Mouse (Mus musculus) olfactory bulb, adult 2 months (tissue): ENCODE results near the gene Gm32717. TPM values are rescaled to one million over a fixed set of nuclear protein-coding genes. Genes with fewer than 3 reads are reported as not detected.
"Not testable (repeated sequence)": the region's sequence is repeated elsewhere in the genome, so short reads cannot be mapped to it uniquely, and the experiment has no call there.

ENCODE experiments used
- H3K27ac ChIP-seq: fragments of 200-500 bp; 2 replicates; pipeline ENCODE4 v1.5.1; 2012; ENCODE audit warnings: low read depth, low read length; ENCODE audit not compliant: insufficient read depth
- H3K4me1 ChIP-seq: fragments of 200-500 bp; 2 replicates; pipeline ENCODE4 v1.6.1; 2012; ENCODE audit warnings: low read length; ENCODE audit not compliant: control insufficient read depth, insufficient read depth
- H3K4me3 ChIP-seq: fragments of 200-500 bp; 2 replicates; pipeline ENCODE4 v1.5.1; 2012; ENCODE audit warnings: mild to moderate bottlenecking, low read depth, low read length, moderate library complexity; ENCODE audit not compliant: insufficient read depth
- CTCF ChIP-seq: fragments of 200-500 bp; IDR thresholded peaks from 2 replicates; pipeline ENCODE4 v1.5.1; 2012; ENCODE audit warnings: low read depth, mild to moderate bottlenecking, low read length, moderate library complexity; ENCODE audit not compliant: insufficient read depth
- POLR2A ChIP-seq: fragments of 200-500 bp; IDR thresholded peaks from 2 replicates; pipeline ENCODE4 v1.6.1; 2012; ENCODE audit warnings: mild to moderate bottlenecking, low read depth, low read length, moderate library complexity; ENCODE audit not compliant: insufficient read depth
- WGBS: fragments of 180-500 bp; shearing (Covaris S2); methylation state at CpG from one replicate; pipeline ENCODE4 v1.1.7; 2018; 5-methylcytosine and 5-hydroxymethylcytosine counted together
- polyA plus RNA-seq: library from polyadenylated mRNA; stranded (reverse); fragments of >200 nt; gene quantifications from 2 replicates; pipeline ENCODE4 v1.2.4, GENCODE M21; 2012; ENCODE audit warnings: low replicate concordance; ENCODE audit not compliant: missing spikeins, insufficient read depth, insufficient read length

The Gm32717 gene
- polyA plus RNA-seq = not detected in 2 replicates

DNA sequence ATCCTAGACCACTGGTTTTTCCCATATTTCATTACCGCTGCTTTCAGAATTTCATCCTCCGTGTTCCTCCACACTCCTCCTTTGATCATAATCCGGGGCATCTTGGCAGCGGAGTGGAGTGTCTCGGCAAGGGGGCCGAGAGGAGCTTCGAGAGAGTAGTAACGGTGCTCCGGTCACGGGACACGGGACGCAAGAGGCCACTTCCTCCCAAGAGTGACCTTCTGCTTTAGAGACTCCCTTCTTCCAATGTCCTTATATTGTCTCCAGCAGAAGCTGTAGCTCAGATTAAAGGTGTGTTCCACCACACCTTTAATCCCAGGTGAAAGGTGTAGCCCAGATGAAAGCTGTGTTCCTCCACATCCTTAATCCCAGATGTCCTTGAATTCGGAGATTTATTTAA, at the start of gene Gm32717:
TSS of gene Gm32717 (minus strand) at position 101 of the 400 bp plus-strand sequence.
- not testable (repeated sequence) for H3K4me1 ChIP-seq, H3K27ac ChIP-seq, H3K4me3 ChIP-seq
- WGBS = no CpG with 5 or more reads among the region's 13 CpGs

DNA sequence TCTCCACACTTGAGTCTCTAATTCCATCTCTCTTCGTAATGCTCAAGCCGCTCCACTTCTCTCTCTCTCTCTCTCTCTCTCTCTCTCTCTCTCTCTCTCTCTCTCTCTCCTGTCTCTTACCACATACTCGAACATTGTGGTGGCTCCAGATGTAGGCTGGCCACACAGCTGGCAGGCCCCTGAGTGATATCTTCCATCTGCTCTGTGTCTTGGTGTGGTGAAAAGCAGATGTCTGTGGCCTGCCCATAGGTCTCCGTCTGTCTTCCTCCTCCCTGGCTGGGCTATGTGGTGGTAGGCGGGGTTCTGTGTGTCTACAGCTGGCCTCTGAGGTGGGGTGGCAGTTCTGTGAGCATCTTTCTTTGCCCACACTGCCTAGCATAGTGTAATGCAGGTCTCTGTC, 42.4 kb upstream of the Gm32717 start:
- H3K27ac ChIP-seq, H3K4me3 ChIP-seq, H3K4me1 ChIP-seq: not testable (repeated sequence)
- WGBS = 92% methylated on average over 3 of the region's 5 CpGs

DNA sequence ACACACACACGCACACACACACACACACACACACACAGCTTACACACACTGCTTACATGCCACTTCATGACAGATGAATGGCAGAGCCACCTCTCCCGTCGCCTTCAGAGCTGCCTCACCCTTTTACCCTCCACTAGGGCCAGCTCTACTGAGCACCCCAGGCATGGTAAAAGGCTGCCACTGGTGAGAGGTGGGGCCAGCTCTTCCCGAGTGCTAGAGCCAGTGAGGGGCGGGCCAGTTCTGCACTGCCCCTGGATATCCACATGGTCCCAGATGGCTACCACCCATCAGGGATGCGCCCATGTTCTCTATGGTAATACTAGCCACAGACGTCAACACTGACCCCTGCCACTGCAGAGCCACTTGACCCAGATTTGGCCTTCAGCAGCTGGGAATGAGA, 42.0 kb upstream of the Gm32717 start:
- H3K27ac ChIP-seq, H3K4me3 ChIP-seq, H3K4me1 ChIP-seq: not testable (repeated sequence)
- WGBS = 86% methylated on average over 7 of the region's 7 CpGs

DNA sequence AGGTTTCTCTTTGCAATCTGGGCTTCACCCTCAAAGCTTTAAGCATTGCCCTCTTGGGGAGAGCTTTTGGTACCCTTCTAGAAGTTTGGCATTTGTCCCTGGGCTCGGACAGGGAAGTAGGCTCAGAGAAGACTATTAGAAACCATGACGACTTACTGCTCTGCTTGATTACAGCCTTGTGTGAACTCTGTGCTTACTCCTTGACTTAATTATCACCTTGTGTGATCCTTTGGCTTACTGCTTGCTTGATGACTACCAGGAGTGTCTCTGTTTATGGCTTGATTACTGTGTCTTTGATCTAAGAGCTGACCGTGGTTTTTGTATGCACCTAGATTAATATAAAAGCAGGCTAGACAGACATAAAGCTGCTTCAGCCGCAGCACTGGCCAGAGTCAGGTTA, 37.5 kb upstream of the Gm32717 start:
- not testable (repeated sequence) for H3K4me3 ChIP-seq, H3K4me1 ChIP-seq, H3K27ac ChIP-seq
- WGBS = no CpG with 5 or more reads among the region's 4 CpGs

DNA sequence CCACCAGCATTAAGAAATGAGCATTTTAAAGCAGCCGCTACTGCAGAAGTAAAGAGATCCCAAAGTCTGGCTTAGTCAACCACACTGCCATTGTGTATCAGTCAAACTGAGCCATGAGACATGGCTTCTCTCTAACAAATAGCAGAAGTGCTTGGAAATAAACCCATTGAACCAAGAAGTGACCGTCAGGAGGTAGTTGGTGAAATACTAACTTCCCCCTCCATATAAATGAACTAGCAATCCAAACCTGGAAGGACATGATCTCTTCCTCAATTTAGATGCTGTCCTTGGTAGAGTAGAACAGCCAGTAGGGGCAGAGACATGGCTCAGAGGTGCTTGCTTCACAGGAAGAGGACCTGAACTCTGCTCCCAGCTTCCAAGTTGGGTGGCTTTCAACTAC, 30.8 kb upstream of the Gm32717 start:
- H3K4me3 ChIP-seq, H3K4me1 ChIP-seq, H3K27ac ChIP-seq: not testable (repeated sequence)
- no CpG with 5 or more reads among the region's 2 CpGs for WGBS

DNA sequence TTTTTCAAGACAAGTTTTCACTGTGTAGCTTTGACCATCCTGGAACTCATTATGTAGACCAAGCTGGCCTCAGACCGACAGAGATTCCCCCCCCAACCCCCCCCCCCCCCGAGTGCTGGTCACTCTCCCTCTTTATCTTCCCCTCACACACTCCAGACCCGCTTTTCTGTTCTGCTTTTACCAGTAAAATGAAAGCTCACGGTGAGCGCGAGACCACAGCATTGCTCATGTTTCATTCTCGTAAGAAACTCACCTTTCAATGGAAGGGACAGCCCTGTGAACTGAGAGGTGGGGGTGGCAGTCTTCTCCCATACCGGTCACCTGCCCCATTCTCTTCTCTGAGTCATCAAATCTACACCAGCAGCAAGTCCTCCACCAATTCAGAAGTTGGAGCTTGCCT, 28.2 kb upstream of the Gm32717 start:
- 71% methylated on average over 2 of the region's 8 CpGs for WGBS
- H3K4me1 ChIP-seq, H3K27ac ChIP-seq, H3K4me3 ChIP-seq: not testable (repeated sequence)

DNA sequence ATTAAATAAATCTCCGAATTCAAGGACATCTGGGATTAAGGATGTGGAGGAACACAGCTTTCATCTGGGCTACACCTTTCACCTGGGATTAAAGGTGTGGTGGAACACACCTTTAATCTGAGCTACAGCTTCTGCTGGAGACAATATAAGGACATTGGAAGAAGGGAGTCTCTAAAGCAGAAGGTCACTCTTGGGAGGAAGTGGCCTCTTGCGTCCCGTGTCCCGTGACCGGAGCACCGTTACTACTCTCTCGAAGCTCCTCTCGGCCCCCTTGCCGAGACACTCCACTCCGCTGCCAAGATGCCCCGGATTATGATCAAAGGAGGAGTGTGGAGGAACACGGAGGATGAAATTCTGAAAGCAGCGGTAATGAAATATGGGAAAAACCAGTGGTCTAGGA, 17.8 kb upstream of the Gm32717 start, which contains the start of gene Gm32802:
TSS of gene Gm32802 (plus strand) at position 301 of the 400 bp plus-strand sequence.
- WGBS = no CpG with 5 or more reads among the region's 13 CpGs
- H3K4me1 ChIP-seq, H3K4me3 ChIP-seq, H3K27ac ChIP-seq: not testable (repeated sequence)

DNA sequence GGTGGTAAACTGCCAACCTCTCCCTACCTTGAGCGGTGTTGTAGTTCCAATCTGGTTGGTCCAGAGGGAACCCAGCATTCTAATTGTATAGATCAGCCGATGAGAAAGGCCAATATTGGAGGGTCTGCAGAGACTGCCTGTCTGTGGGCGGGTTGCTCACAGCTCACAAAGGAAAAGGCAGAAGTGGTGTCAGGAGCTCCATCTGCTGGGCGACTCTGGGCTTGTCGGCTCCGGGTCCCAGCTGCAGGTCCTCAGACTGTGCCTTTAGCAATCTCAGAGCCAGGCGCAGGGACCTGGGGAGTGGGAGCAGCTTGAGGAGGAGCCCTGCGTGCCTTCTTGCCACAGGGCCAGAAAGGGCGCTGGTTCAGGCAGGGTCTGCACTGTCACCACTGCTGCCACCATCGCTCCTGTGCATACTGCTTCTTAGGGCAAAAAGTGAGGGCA, 10.3 kb upstream of the Gm32717 start:
- WGBS = 34% methylated on average over 10 of the region's 10 CpGs
- Histone ChIP-seq H3K4me3 (no peak overlapping the region), H3K27ac (no peak overlapping the region), H3K4me1 (no peaks in the 10 kb centered on the region)
- peak; percentile 48; the same call in 1 of the 2 replicates for TF ChIP-seq CTCF
- no peak for TF ChIP-seq POLR2A

DNA sequence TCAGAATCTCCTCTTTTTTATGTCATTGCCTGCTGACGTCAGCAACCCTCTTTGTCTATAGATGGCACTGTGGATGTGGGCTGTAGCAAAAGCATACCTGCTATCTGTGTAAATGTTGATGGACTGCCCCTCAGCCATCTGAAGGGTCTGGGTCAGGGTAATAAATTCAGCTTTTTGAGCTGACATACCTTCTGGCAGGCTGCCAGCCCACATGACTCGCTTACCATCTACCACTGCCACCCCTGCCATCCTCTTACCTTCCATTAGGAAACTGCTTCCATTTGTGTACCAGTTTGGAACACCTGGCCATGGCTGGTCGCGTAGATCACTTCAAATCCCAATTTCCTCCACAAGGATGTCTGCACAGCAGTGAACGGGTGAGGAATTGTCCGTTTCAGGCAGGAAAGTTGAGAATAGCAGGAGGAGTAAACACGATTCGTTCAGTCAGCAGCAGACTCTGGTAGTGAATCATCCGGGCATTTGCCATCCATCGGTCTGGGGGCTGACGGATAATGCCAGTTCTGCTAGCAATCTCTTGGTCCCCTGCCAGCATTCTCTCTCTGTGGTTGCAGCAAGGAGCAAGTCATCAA, 8.5 kb upstream of the Gm32717 start:
- not testable (repeated sequence) for H3K27ac ChIP-seq, H3K4me3 ChIP-seq, H3K4me1 ChIP-seq
- WGBS = 44% methylated on average over 11 of the region's 11 CpGs

DNA sequence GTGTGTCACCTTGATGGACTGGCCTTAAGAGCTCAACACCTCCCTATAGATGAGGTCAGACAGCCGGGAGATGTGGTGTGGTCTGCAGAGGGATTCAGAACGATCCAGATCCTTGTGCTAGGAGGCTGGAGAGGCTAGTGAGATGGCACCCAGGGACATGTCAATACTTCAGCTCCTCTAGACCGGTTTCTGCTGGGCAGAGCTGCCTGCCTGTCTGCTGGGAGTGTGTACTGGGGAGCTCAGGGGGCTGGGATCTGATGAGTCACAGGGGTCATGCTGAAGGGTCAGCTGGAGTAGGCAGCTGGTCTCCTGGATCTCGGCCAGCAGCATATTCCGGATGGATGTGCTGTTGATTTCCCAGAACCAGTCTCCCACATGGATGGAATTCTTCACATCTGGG, 8.0 kb downstream of the Gm32717 start:
- H3K27ac ChIP-seq, H3K4me1 ChIP-seq, H3K4me3 ChIP-seq: not testable (repeated sequence)
- WGBS = 69% methylated on average over 3 of the region's 5 CpGs

DNA sequence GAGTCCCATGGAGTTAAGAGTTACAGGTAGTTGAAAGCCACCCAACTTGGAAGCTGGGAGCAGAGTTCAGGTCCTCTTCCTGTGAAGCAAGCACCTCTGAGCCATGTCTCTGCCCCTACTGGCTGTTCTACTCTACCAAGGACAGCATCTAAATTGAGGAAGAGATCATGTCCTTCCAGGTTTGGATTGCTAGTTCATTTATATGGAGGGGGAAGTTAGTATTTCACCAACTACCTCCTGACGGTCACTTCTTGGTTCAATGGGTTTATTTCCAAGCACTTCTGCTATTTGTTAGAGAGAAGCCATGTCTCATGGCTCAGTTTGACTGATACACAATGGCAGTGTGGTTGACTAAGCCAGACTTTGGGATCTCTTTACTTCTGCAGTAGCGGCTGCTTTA, 13.0 kb downstream of the Gm32717 start:
- not testable (repeated sequence) for H3K4me3 ChIP-seq, H3K27ac ChIP-seq, H3K4me1 ChIP-seq
- 83% methylated on average over 1 of the region's 2 CpGs for WGBS

DNA sequence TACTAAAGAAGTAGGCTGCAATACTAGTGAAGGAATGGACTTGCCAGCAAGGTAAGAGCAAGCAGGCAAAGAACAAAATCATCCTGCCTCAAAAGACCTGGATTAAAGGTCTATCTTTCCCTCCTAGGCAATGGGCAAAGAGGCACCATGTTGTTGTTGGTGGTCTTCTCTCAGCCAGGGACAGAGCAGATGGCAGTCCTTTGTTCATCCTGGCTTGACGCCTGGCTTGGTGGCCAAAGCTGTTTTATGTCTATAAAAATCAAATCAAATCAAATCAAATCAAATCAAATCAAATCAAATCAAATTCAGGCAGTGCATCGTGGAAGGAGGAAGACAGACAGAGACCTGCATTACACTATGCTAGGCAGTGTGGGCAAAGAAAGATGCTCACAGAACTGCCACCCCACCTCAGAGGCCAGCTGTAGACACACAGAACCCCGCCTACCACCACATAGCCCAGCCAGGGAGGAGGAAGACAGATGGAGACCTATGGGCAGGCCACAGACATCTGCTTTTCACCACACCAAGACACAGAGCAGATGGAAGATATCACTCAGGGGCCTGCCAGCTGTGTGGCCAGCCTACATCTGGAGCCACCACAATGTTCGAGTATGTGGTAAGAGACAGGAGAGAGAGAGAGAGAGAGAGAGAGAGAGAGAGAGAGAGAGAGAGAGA, 24.7 kb downstream of the Gm32717 start:
- not testable (repeated sequence) for H3K4me1 ChIP-seq, H3K4me3 ChIP-seq, H3K27ac ChIP-seq
- WGBS = 88% methylated on average over 2 of the region's 4 CpGs
